Mouse (Mus musculus) midbrain, embryonic 11.5 days (tissue): ENCODE data around the gene Gm29609. TPM values are rescaled to one million over a fixed set of nuclear protein-coding genes. Genes with fewer than 3 reads are reported as not detected.
A peak's percentile ranks its signal among the peaks of the same experiment; 100 is the strongest.

Experiments
- ATAC-seq: fragments of 200-750 bp; cut with Nextera tagmentation; 2 replicates; pipeline ENCODE4 v1.8.0; 2017; ENCODE audit warnings: moderate TSS enrichment, moderate library complexity; ENCODE audit not compliant: low FRiP score
- DNase-seq: peaks from one replicate; pipeline ENCODE4 v3.0.0; 2015; ENCODE audit warnings: low spot score; ENCODE audit errors: missing footprints
- H3K27ac ChIP-seq: fragments of 300-500 bp; sonication (generic); 2 replicates; pipeline ENCODE4 v1.5.1; 2014; ENCODE audit warnings: low read depth, low read length
- H3K27me3 ChIP-seq: fragments of 300-500 bp; sonication (generic); 2 replicates; pipeline ENCODE4 v1.6.1; 2014; ENCODE audit warnings: mild to moderate bottlenecking, low read length, moderate library complexity, mixed read lengths; ENCODE audit not compliant: control insufficient read depth, insufficient read depth
- H3K36me3 ChIP-seq: fragments of 300-500 bp; sonication (generic); 2 replicates; pipeline ENCODE4 v1.6.1; 2014; ENCODE audit warnings: mild to moderate bottlenecking, low read length, moderate library complexity, mixed read lengths; ENCODE audit not compliant: control insufficient read depth, insufficient read depth
- H3K4me1 ChIP-seq: fragments of 300-500 bp; sonication (generic); 2 replicates; pipeline ENCODE4 v1.6.1; 2014; ENCODE audit warnings: low read length; ENCODE audit not compliant: control insufficient read depth, insufficient read depth
- H3K4me2 ChIP-seq: fragments of 300-500 bp; sonication (generic); 2 replicates; pipeline ENCODE4 v1.6.1; 2014; ENCODE audit warnings: mild to moderate bottlenecking, moderate library complexity
- H3K4me3 ChIP-seq: fragments of 300-500 bp; sonication (generic); 2 replicates; pipeline ENCODE4 v1.5.1; 2014; ENCODE audit warnings: low read depth, low read length
- H3K9ac ChIP-seq: fragments of 300-500 bp; sonication (generic); 2 replicates; pipeline ENCODE4 v1.6.1; 2014; ENCODE audit warnings: low read length
- H3K9me3 ChIP-seq: fragments of 300-500 bp; sonication (generic); 2 replicates; pipeline ENCODE4 v1.6.1; 2016; ENCODE audit warnings: low read length; ENCODE audit not compliant: control insufficient read depth
- WGBS: fragments of 180-500 bp; shearing (Covaris S2); extraction: QIAGEN DNeasy Blood & Tissue Kit; methylation state at CpG from one replicate; pipeline ENCODE4 v1.1.7; 2014; 5-methylcytosine and 5-hydroxymethylcytosine counted together
- polyA plus RNA-seq: library from polyadenylated mRNA; unstranded; fragments of >200 nt; fragmentation: Nextera tagmentation; extraction: Ambion mirVana; gene quantifications from 2 replicates; pipeline ENCODE4 v1.2.1, GENCODE M21; 2014

Gm29609 gene
- polyA plus RNA-seq = 0.78 and 1.9 TPM in 2 replicates

DNA sequence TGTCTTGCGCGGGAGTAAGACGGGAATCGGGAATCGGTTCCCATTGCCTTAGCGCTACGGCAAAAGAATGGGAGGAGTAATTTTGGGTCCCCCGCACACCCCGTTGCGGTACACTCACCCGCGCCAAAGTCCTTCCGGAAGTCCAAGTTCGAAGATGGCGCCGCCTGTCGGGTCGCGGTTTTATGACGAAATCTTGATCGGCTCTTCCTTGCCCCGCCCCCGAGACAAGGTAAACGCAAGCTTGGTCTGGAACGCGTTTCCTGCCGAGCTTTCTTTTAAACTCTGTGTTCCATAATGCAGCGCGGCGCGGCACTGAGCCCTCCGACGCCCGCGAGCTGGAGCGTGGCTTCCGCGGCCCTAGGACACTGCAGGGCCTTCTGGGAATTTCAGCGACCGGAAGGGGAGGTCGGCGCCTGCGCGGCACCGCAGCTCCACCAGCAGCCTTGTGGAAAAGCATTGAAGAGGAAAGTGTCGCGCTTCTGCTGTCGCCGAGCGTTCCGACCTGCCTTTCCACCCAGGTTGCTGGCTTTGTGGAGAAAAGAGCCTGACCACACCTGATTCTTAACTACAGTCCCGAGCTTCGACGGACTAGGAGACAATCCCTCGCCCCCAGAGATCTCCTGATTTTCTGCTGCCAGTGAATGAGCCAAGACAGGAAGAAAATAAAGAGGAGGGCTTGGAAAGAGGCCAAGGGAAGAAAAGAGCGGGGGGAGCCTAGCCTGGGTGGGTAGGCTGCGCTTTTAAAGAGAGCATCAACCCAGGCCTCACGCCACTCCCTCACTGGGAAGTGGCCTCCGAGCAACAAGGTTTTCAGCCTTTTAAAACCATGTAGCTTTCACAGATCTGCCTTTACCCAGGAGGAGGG, at the start of gene Gm29609, which contains the start of gene Gtf3c2:
Gene Gm29609 (minus strand): TSS at position 146 of the 865 bp plus-strand sequence.
Gene Gtf3c2 (minus strand): TSS at position 379 of the 865 bp plus-strand sequence.
- H3K4me1 ChIP-seq = peaks cover 5% of the 10 kb centered on the region
- DNase-seq (peak; percentile 100), ATAC-seq (peak; percentile 98)
- WGBS = under 1% methylated on average over 59 of the region's 59 CpGs
- H3K4me2 ChIP-seq = peak within 1 kb of the TSS; percentile 88
- peak within 1 kb of the TSS; percentile 67 for H3K4me3 ChIP-seq
- no peaks in the 10 kb centered on the region for H3K27me3 ChIP-seq
- H3K36me3 ChIP-seq = no peaks in the 10 kb centered on the region
- peak within 1 kb of the TSS; percentile 95 for H3K27ac ChIP-seq
- H3K9me3 ChIP-seq = no peaks in the 10 kb centered on the region
- H3K9ac ChIP-seq = peak within 1 kb of the TSS; percentile 95

DNA sequence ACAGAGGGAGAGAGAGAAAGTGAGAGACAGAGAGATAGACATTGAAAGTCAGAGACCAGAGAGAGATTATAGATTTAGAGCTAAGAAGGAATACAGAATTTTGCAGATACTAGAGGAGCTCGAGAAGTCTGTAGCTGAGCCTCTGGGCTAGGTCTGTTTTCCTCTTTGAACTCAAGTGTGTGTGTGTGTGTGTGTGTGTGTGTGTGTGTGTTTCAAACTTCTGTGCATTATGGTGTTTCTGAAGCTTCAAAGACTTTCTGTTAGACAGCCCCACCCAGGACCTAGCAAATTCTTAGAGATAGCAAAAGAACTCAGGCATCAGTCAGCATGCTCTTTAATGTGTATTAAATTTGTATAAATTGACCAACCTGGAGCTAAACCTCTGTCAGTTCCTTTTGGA, 46.9 kb upstream of the Gm29609 start:
- H3K27me3 ChIP-seq = no peaks in the 10 kb centered on the region
- no peaks in the 10 kb centered on the region for H3K4me1 ChIP-seq
- ATAC-seq (no peak), DNase-seq (no peak)
- H3K9ac ChIP-seq = no peak overlapping the region
- no peak overlapping the region for H3K4me3 ChIP-seq
- no peaks in the 10 kb centered on the region for H3K36me3 ChIP-seq
- WGBS = 63% methylated on average over 1 of the region's 1 CpGs
- H3K4me2 ChIP-seq = no peak overlapping the region
- H3K27ac ChIP-seq = no peak overlapping the region
- no peaks in the 10 kb centered on the region for H3K9me3 ChIP-seq

DNA sequence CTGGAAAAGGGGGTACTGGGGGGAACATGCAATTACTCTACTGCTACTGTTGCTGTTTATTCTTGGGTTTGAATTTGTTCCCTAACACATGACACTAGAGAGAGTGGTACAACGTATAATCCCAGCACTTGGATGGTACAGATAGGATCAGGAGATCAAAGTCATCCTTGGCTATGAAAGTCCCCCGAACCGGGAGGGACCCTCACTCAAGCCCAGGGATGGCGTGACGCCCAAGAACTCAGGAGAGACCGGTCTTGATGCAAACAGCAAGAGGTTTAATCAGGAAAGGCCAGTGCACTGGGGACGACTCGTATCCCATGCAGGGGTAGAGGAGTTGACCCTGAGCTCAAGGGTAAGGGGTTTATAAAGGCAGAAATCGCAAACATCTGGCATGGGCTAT, 43.0 kb upstream of the Gm29609 start:
- DNase-seq (no peak), ATAC-seq (no peak)
- Histone ChIP-seq H3K27me3 (no peaks in the 10 kb centered on the region), H3K9ac (no peak overlapping the region), H3K9me3 (no peaks in the 10 kb centered on the region), H3K4me3 (no peak overlapping the region), H3K4me2 (no peak overlapping the region), H3K4me1 (peaks cover 8% of the 10 kb centered on the region; the same call in 1 of the 2 replicates), H3K36me3 (no peaks in the 10 kb centered on the region), H3K27ac (no peak overlapping the region)
- 92% methylated on average over 9 of the region's 9 CpGs for WGBS

DNA sequence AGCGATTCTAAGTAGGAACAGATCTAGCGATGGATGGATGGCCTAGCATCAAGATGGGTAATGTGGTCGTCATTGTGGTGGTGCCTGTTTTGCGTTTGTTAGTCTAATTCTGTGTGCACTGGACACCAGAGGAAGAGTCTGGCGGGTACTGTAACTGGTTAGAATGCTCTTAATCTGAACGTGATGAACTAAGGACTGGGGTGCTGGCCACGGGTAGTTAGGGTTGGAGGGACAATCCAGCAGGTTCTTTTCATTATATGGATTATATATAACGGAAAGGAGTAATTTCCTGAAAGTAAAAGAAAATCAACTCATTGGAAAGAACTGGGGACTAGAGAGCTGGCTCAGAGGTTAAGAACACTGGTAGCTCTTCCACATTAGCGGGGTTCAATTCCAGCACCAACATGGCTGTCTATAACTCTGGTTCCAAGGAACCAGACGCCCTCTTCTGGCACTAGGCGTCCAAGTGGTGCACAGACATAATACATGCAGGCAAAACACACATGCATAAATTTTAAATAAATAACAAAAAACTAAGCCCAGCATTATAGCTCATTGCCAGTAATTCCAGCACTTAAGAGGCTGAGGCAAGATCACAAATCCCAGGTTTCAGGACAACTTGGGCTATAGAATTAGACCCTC, 41.7 kb upstream of the Gm29609 start:
- H3K4me2 ChIP-seq = peak overlapping the region; percentile 85
- ATAC-seq (0 out of 2 replicates have a peak, but pooled peaks have one; percentile 0), DNase-seq (peak; percentile 88)
- H3K27me3 ChIP-seq = no peaks in the 10 kb centered on the region
- H3K4me3 ChIP-seq = peak overlapping the region; percentile 96
- 16% methylated on average over 11 of the region's 11 CpGs for WGBS
- no peaks in the 10 kb centered on the region for H3K9me3 ChIP-seq
- no peaks in the 10 kb centered on the region for H3K36me3 ChIP-seq
- peaks cover 8% of the 10 kb centered on the region; the same call in 1 of the 2 replicates for H3K4me1 ChIP-seq
- H3K9ac ChIP-seq = peak overlapping the region; percentile 91
- peak overlapping the region; percentile 91 for H3K27ac ChIP-seq

DNA sequence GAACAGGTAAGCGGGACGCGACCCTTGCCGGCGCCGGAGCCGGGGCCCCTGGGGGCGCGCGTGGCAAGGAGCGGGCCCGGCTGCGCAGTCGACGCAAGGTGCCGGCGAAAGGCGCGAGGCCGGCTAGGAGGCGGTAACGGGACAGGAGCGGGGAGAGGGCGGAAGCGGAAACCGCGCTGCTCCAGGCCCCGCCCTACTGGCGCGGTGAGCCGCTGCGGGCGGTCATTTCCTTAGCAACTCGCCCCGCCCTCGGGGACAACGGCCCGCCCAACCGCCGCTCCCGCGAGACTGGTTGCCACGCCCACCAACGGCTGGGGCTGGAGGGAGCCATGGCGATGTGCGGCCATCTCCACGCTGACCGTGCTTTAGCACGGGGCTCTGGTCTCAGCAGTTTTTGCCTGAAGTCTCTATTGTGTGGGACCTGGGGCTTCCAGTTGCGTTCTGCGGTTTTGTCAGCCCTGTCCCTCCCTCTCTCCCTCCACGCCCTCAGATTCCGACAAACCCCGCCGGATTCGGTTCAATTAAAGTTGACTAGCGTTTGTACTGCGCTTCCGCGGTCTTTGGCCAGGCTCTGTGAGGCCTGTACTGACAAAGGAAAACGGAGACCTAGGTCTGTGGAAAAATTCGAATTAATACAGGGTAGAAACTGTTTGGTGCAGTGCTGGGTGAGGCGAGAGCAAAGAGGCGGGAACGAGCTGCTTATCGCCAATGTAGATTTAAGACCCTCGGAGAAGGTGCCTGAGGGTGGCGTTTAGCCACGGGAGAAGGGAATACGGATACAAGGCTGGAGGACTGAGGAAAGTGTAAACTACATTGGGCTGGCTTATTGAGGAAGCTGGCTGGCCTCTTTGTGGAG, 41.0 kb upstream of the Gm29609 start, which contains the start of gene Ppm1g:
Gene Ppm1g (minus strand): TSS at position 240 of the 856 bp plus-strand sequence.
- peak within 1 kb of the TSS; percentile 91 for H3K9ac ChIP-seq
- no peaks in the 10 kb centered on the region for H3K9me3 ChIP-seq
- peak within 1 kb of the TSS; percentile 96 for H3K4me3 ChIP-seq
- no peaks in the 10 kb centered on the region for H3K36me3 ChIP-seq
- peak; percentile 95 for ATAC-seq
- H3K27me3 ChIP-seq = no peaks in the 10 kb centered on the region
- H3K4me2 ChIP-seq = peak within 1 kb of the TSS; percentile 85
- peak within 1 kb of the TSS; percentile 91 for H3K27ac ChIP-seq
- DNase-seq = peak; percentile 100
- WGBS = under 1% methylated on average over 70 of the region's 70 CpGs
- peaks cover 8% of the 10 kb centered on the region; the same call in 1 of the 2 replicates for H3K4me1 ChIP-seq

DNA sequence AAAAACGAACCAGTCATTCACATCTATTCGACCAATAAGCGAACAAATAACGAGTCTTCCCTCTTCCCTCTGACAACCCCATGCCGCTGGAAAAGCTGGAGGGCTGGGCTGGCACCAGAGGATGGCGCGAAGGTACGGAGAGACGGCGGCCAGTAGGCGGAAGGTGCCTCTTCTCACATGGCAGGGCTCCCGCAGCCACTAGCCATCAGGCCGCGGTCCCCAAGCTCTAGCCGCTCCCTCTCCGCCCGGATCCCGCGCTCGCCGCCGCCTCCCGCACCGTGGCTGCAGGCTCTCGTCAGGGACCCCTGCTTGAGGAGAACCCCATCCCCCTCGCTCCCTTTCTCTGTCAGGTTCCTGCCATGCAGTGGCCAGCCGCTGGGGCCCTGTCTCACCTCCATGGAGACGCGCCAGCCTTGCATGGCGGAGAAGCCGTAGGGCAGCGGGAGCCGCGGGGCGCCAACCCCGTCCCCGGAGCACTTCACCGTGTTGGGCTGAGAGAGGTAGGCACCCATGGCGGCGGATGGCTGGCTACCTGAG, 40.3 kb upstream of the Gm29609 start:
- Histone ChIP-seq H3K27me3 (no peaks in the 10 kb centered on the region), H3K9me3 (no peaks in the 10 kb centered on the region), H3K36me3 (no peaks in the 10 kb centered on the region), H3K4me3 (peak overlapping the region; percentile 96), H3K9ac (peak overlapping the region; percentile 91), H3K27ac (peak overlapping the region; percentile 91), H3K4me2 (peak overlapping the region; percentile 85), H3K4me1 (peaks cover 8% of the 10 kb centered on the region; the same call in 1 of the 2 replicates)
- under 1% methylated on average over 40 of the region's 40 CpGs for WGBS
- peak; percentile 81; the same call in 1 of the 2 replicates for ATAC-seq
- DNase-seq = peak; percentile 95

DNA sequence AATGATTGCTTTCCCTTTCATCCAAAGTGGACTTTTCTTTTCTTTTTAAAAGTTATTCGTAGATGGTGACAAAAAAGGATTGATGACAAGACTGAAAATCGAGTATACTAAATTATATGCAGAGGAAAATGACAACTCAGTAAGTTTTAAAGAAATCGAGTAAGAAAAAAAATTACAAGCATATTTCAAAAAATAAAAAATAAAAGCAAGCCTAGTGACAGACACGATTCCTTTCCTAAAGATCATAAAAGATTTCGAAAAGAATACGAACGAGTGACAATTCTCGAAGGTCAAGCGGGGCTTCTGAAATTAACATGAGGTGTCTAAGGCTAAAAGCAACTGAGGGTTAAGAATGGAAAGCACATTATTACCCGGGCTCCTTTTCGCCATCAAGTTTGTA, 39.8 kb upstream of the Gm29609 start:
- no peaks in the 10 kb centered on the region for H3K9me3 ChIP-seq
- H3K4me2 ChIP-seq = peak overlapping the region; percentile 85
- ATAC-seq = no peak
- no peaks in the 10 kb centered on the region for H3K27me3 ChIP-seq
- peaks cover 8% of the 10 kb centered on the region; the same call in 1 of the 2 replicates for H3K4me1 ChIP-seq
- peak overlapping the region; percentile 91 for H3K9ac ChIP-seq
- peak overlapping the region; percentile 96 for H3K4me3 ChIP-seq
- no peak for DNase-seq
- no peaks in the 10 kb centered on the region for H3K36me3 ChIP-seq
- no peak overlapping the region; the same call in 1 of the 2 replicates for H3K27ac ChIP-seq
- WGBS = 2% methylated on average over 11 of the region's 11 CpGs

DNA sequence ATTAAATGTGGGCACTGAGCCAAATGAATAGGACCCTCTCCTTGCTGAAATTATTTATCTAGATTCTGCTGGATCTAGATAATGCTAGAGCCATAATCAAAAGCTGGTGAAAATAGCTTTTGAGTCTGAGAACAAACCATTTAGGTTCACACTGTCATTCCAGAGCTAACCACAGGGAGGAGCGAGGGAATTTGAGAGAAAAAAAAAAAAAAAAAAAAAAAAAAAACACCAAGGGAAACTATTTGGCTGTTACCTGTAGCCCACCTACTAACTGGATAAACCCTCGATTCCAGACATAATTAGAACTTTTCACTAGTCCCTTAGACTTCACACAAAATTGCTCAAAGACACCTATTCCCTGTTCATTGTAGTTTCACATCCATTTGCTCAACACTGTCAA, 39.4 kb upstream of the Gm29609 start:
- 6% methylated on average over 2 of the region's 2 CpGs for WGBS
- peak overlapping the region; percentile 17 for H3K4me3 ChIP-seq
- ATAC-seq = no peak
- H3K27ac ChIP-seq = no peak overlapping the region
- H3K9ac ChIP-seq = no peak overlapping the region
- no peaks in the 10 kb centered on the region for H3K27me3 ChIP-seq
- H3K36me3 ChIP-seq = no peaks in the 10 kb centered on the region
- no peaks in the 10 kb centered on the region for H3K9me3 ChIP-seq
- H3K4me1 ChIP-seq = peaks cover 8% of the 10 kb centered on the region; the same call in 1 of the 2 replicates
- peak; percentile 88 for DNase-seq
- peak overlapping the region; percentile 85 for H3K4me2 ChIP-seq
